Mouse (Mus musculus) right cerebral cortex, postnatal 10 days (tissue): ENCODE data around the gene Fam71d.

Experiments used
- DNase-seq, 2 experiments: peaks; one replicate each; pipeline ENCODE4 v3.0.0; 2021; ENCODE audit warnings: low spot score in 2 of 2

Fam71d gene

GRCm38 (mm10) chr12:78773211-78773610, 81.9 kb downstream of the Fam71d start:
- DNase-seq, result no peak

GRCm38 (mm10) chr12:78777916-78778315, 86.6 kb downstream of the Fam71d start:
- no peak for DNase-seq

DNA sequence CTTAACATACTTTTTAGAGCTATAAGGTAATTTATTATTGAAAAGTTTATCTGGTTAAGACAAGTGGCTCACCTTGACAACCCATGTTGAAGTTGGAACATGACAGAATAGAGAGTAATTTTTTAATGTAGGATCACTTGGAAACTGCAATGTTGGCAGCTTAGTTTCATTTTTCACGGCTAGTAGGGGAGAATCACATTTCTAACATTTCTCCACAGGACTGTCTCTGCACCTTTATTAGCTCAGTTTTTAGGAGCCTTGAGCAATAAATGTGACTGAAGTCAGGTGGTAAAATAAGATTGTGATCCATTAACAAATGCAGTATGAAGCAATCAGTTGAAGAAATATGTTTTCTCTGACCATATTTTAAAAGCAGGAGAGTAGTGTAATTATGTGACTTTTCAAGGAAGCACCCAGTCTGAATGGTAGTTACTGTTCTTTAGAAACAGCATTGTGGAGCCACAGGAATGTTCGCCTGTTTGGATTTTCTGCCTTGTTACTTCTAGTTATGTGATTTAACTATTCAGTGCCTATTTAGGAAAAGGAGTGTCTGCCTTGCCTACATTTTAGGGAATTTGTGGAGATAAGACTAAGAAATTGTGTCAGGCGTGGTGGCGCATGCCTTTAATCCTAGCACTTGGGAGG, 87.2 kb downstream of the Fam71d start:
- DNase-seq, result no peak
